ENCODE assay signal across 8 mouse cellular contexts in the genomic region with DNA sequence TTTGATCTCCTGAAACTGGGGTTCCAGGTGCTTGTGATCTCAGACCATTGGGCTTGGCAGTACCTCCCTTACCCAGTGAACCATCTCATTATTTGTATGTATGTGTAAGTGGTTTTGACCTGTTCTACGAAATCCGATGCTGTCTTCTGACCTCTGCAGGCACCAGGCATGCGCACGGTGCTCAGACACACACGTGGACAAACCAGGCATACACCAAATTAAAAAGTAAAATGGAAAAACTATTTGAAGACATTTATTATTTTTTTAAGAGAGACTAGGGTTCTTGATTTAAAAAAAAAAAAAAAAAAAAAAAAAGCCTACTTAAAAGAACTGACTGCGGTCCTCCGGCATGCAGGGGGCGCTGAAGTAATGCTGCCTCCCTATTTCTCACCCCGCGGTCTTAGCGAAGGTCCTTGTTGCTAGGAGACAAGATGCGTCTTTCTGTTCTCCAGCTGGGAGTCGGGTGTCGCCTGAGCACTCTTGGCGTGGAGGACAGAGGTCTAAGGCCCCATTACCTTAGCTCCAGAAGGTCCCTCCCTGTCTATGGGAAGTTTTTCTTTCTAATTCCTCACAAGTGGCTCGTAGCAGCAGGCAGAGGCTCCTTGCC. TPM values are rescaled to one million over a fixed set of nuclear protein-coding genes. Genes with fewer than 3 reads are reported as not detected.
DNase-seq lines count a peak whose midpoint lies in the region; ATAC-seq and TF ChIP-seq lines count a peak whose summit lies in the region.

A gene (plus strand): TSS at position 442 of the 607 bp plus-strand sequence.

- H3K4me2 ChIP-seq in embryonic facial prominence, embryonic 15.5 days (replicated peaks), result peak within 1 kb of the TSS; percentile 63
- H3K4me2 ChIP-seq in heart, embryonic 12.5 days, result peak within 1 kb of the TSS; percentile 63
- peak within 1 kb of the TSS; percentile 68 for H3K4me2 ChIP-seq in kidney, embryonic 16.5 days (replicated peaks; ENCODE audit: low read depth, low read length)

- no peak within 1 kb of the TSS for H3K27ac ChIP-seq in bone marrow macrophage, adult 2 months (ENCODE audit: insufficient read depth, low read depth, low read length)
- H3K27ac ChIP-seq in embryonic facial prominence, embryonic 15.5 days (replicated peaks), result no peak within 1 kb of the TSS
- no peak within 1 kb of the TSS for H3K27ac ChIP-seq in heart, embryonic 12.5 days (ENCODE audit: poor library complexity, severe bottlenecking)
- no peak within 1 kb of the TSS for H3K27ac ChIP-seq in kidney, embryonic 16.5 days (ENCODE audit: low read length)

- peak; percentile 40 for TF ChIP-seq CTCF in C2C12 (IDR thresholded peaks at IDR 0.05; ENCODE audit: control insufficient read depth, insufficient read depth, insufficient read length)
- peak; percentile 51 for TF ChIP-seq CTCF in bone marrow macrophage, adult 2 months (IDR thresholded peaks at IDR 0.05; ENCODE audit: low read depth, low read length)

- no peak within 1 kb of the TSS for H3K4me3 ChIP-seq in C2C12 (ENCODE audit: insufficient read depth, poor library complexity, severe bottlenecking)
- peak within 1 kb of the TSS; percentile 61 for H3K4me3 ChIP-seq in bone marrow macrophage, adult 2 months (ENCODE audit: insufficient read depth, low read length)
- peak within 1 kb of the TSS; percentile 46 for H3K4me3 ChIP-seq in embryonic facial prominence, embryonic 15.5 days (replicated peaks)
- peak within 1 kb of the TSS; percentile 43 for H3K4me3 ChIP-seq in heart, embryonic 12.5 days
- H3K4me3 ChIP-seq in kidney, embryonic 16.5 days (ENCODE audit: low read length), result peak within 1 kb of the TSS; percentile 48

- no peaks in the 10 kb centered on the region for H3K36me3 ChIP-seq in C2C12 (ENCODE audit: control insufficient read depth, insufficient read depth)
- H3K36me3 ChIP-seq in embryonic facial prominence, embryonic 15.5 days, result no peaks in the 10 kb centered on the region
- H3K36me3 ChIP-seq in heart, embryonic 12.5 days, result no peaks in the 10 kb centered on the region
- no peaks in the 10 kb centered on the region for H3K36me3 ChIP-seq in kidney, embryonic 16.5 days (ENCODE audit: insufficient read depth, low read length)

- ATAC-seq in embryonic facial prominence, embryonic 15.5 days (ENCODE audit: insufficient number of reproducible peaks, low FRiP score, low TSS enrichment, low read depth), result no peak; the same call in 1 of the 2 replicates
- no peak for ATAC-seq in heart, embryonic 12.5 days (ENCODE audit: insufficient number of reproducible peaks, low FRiP score)
- ATAC-seq in kidney, embryonic 16.5 days (ENCODE audit: low FRiP score, low TSS enrichment), result peak; percentile 85

- H3ac ChIP-seq in C2C12 (ENCODE audit: control insufficient read depth, insufficient read length, low read depth), result no peak within 1 kb of the TSS

- H3K9me3 ChIP-seq in embryonic facial prominence, embryonic 15.5 days (replicated peaks), result no peaks in the 10 kb centered on the region
- H3K9me3 ChIP-seq in heart, embryonic 12.5 days (replicated peaks), result no peaks in the 10 kb centered on the region
- no peaks in the 10 kb centered on the region for H3K9me3 ChIP-seq in kidney, embryonic 16.5 days (ENCODE audit: low read length)

- no peaks in the 10 kb centered on the region for H3K79me3 ChIP-seq in C2C12 (ENCODE audit: low read depth)

- no peaks in the 10 kb centered on the region for H3K27me3 ChIP-seq in C2C12 (ENCODE audit: control insufficient read depth, insufficient read depth, insufficient read length)
- peaks cover 10% of the 10 kb centered on the region for H3K27me3 ChIP-seq in embryonic facial prominence, embryonic 15.5 days
- peaks cover 51% of the 10 kb centered on the region for H3K27me3 ChIP-seq in heart, embryonic 12.5 days (replicated peaks)
- H3K27me3 ChIP-seq in kidney, embryonic 16.5 days (ENCODE audit: insufficient read depth, low read length), result peaks cover 11% of the 10 kb centered on the region

- no peaks in the 10 kb centered on the region for H3K79me2 ChIP-seq in C2C12 (ENCODE audit: control insufficient read depth, insufficient read depth)

- no peak for TF ChIP-seq POLR2A in bone marrow macrophage, adult 2 months (IDR thresholded peaks at IDR 0.05; ENCODE audit: borderline replicate concordance, low read depth, low read length)

- 0 out of 2 replicates have a peak within 1 kb of the TSS, but pooled peaks have one; percentile 7 for H3K9ac ChIP-seq in embryonic facial prominence, embryonic 15.5 days
- 0 out of 2 replicates have a peak within 1 kb of the TSS, but pooled peaks have one; percentile 7 for H3K9ac ChIP-seq in heart, embryonic 12.5 days
- peak within 1 kb of the TSS; percentile 61 for H3K9ac ChIP-seq in kidney, embryonic 16.5 days (replicated peaks; ENCODE audit: low read length)

- peaks cover 4% of the 10 kb centered on the region for H3K4me1 ChIP-seq in bone marrow macrophage, adult 2 months (ENCODE audit: control insufficient read depth, insufficient read depth, low read length)
- peaks cover 4% of the 10 kb centered on the region for H3K4me1 ChIP-seq in embryonic facial prominence, embryonic 15.5 days
- peaks cover 3% of the 10 kb centered on the region; the same call in 1 of the 2 replicates for H3K4me1 ChIP-seq in heart, embryonic 12.5 days (replicated peaks)
- H3K4me1 ChIP-seq in kidney, embryonic 16.5 days (ENCODE audit: insufficient read depth, low read length), result peaks cover 5% of the 10 kb centered on the region; the same call in 1 of the 2 replicates

- WGBS in embryonic facial prominence, embryonic 15.5 days, result 14% methylated on average over 16 of the region's 16 CpGs
- WGBS in heart, embryonic 12.5 days, result 19% methylated on average over 16 of the region's 16 CpGs
- WGBS in kidney, embryonic 16.5 days, result 15% methylated on average over 16 of the region's 16 CpGs

- peak; percentile 67 for DNase-seq in liver
- DNase-seq in monocyte, adult 2 months (ENCODE audit: low read depth in 1 of 2, low spot score in 2 of 2), result peak; percentile 57 to 74
- DNase-seq in spleen, postnatal 14 days (ENCODE audit: low spot score in 2 of 2), result peak; percentile 40 to 65

TF ChIP-seq in C2C12, 6 proteins besides CTCF, POLR2A, EP300 and RAD21:
- TF ChIP-seq MAX (IDR thresholded peaks at IDR 0.05) (peak; percentile 43), MYOG (IDR thresholded peaks at IDR 0.05; ENCODE audit: control insufficient read depth, extremely low read depth, insufficient read length) (no peak)

RNA-seq across cellular contexts. Expression of the gene that starts here (rescaled TPM):
- polyA plus RNA-seq in C2C12 (2012; fragmentation: generic; extraction: Trizol), result 0.48 TPM
- not detected in 2 replicates for polyA plus RNA-seq in bone marrow macrophage, adult 2 months (2012; ENCODE audit: insufficient read depth, insufficient read length, missing spikeins)
- 5.3 and 8.4 TPM in 2 replicates for polyA plus RNA-seq in embryonic facial prominence, embryonic 15.5 days (2015; fragmentation: Nextera tagmentation; extraction: Ambion mirVana)
- 0.33 and 0.62 TPM in 2 replicates for polyA plus RNA-seq in heart, embryonic 12.5 days (2016; fragmentation: Nextera tagmentation; extraction: Ambion mirVana)
- polyA plus RNA-seq in kidney, embryonic 16.5 days (2015; fragmentation: Nextera tagmentation; extraction: Ambion mirVana), result 0.95 and 1.1 TPM in 2 replicates

Comparison
In these comparisons a context has a peak if more than half of its experiments do, and no peak if none do; other contexts are left out.
1. H3K9ac ChIP-seq: peak in every context shown above with its lines; median percentile 61 in kidney, embryonic 16.5 days; 7 in embryonic facial prominence, embryonic 15.5 days; 7 in heart, embryonic 12.5 days.